Comparison of ENCODE assay signal across 8 mouse cellular contexts in the genomic region with DNA sequence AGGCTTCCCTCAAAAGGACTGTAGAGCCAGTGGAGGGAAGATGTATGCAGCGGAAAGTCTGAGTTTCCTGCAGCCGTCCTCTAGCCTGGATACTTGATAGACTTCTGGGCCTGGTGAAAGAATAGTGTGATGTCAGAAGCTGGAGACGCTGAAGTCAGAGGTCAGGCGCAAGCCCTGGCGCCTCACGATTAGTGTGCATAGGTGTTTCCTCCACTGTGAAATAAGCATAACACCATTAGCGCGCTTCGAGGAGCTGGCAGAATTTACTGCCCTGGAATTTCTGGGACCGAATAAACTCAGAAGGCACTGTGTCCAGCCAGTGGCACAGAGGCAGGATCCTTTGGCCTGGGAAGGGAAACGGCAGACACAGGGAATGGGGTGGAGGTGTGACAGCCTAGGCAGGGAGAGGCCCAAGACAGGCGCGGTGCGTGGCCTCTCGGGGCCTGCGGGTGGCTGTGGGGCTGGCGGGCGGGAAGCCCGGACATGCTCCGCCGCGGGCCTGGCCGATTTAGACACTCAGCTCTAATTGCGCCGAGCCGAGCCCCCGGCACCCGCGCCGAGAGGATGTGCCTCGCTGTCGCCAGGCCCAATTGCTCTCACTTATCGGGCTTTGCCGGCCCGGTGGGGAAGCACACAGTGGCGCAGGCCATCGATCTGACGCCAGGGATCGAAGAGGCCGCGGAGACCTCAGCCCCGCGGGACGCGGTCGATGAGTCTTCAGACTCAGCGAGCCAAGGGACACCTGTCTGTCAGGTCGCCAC.
DNase-seq lines count a peak whose midpoint lies in the region; ATAC-seq and TF ChIP-seq lines count a peak whose summit lies in the region.

No protein-coding gene starts in this region.

- H3K36me3 ChIP-seq in kidney, embryonic 14.5 days (ENCODE audit: control insufficient read depth, insufficient read depth, low read length), result no peaks in the 10 kb centered on the region
- no peaks in the 10 kb centered on the region for H3K36me3 ChIP-seq in kidney, adult 2 months (ENCODE audit: control insufficient read depth, insufficient read depth, low read length)
- no peaks in the 10 kb centered on the region for H3K36me3 ChIP-seq in forebrain, embryonic 11.5 days (ENCODE audit: control insufficient read depth, insufficient read depth, low read length)
- H3K36me3 ChIP-seq in intestine, embryonic 15.5 days, result no peaks in the 10 kb centered on the region
- H3K36me3 ChIP-seq in neural tube, embryonic 12.5 days, result no peaks in the 10 kb centered on the region

- H3K9me3 ChIP-seq in kidney, embryonic 14.5 days (ENCODE audit: control insufficient read depth, low read length), result no peaks in the 10 kb centered on the region
- no peaks in the 10 kb centered on the region for H3K9me3 ChIP-seq in forebrain, embryonic 11.5 days (ENCODE audit: control insufficient read depth, low read length)
- H3K9me3 ChIP-seq in intestine, embryonic 15.5 days, result no peaks in the 10 kb centered on the region
- no peaks in the 10 kb centered on the region for H3K9me3 ChIP-seq in neural tube, embryonic 12.5 days

- peak overlapping the region; percentile 87 for H3K4me2 ChIP-seq in kidney, embryonic 14.5 days (replicated peaks; ENCODE audit: low read depth, low read length)
- H3K4me2 ChIP-seq in forebrain, embryonic 11.5 days (ENCODE audit: low read depth, low read length, severe bottlenecking), result peak overlapping the region; percentile 89
- H3K4me2 ChIP-seq in intestine, embryonic 15.5 days (replicated peaks), result peak overlapping the region; percentile 80
- peak overlapping the region; percentile 87 for H3K4me2 ChIP-seq in neural tube, embryonic 12.5 days (replicated peaks)

- no peak for TF ChIP-seq POLR2A in kidney, adult 2 months (IDR thresholded peaks at IDR 0.05; ENCODE audit: low read depth, low read length)

- peak; percentile 60; the same call in 1 of the 2 replicates for ATAC-seq in kidney, embryonic 14.5 days (ENCODE audit: low FRiP score, low TSS enrichment)
- peak; percentile 39 for ATAC-seq in forebrain, embryonic 11.5 days (replicated peaks; ENCODE audit: low FRiP score)
- 0 out of 2 replicates have a peak, but pooled peaks have one; percentile 41 for ATAC-seq in intestine, embryonic 15.5 days
- peak; percentile 53; the same call in 1 of the 2 replicates for ATAC-seq in neural tube, embryonic 12.5 days (ENCODE audit: low FRiP score, low read depth)
- ATAC-seq in inflammation-experienced regulatory T-cells, adult 6 months, result no peak

- peak overlapping the region; percentile 42; the same call in 1 of the 2 replicates for H3K9ac ChIP-seq in kidney, embryonic 14.5 days (ENCODE audit: low read depth, low read length)
- H3K9ac ChIP-seq in forebrain, embryonic 11.5 days (ENCODE audit: low read length), result peak overlapping the region; percentile 57
- H3K9ac ChIP-seq in intestine, embryonic 15.5 days, result peak overlapping the region; percentile 22
- peak overlapping the region; percentile 59 for H3K9ac ChIP-seq in neural tube, embryonic 12.5 days

- H3K4me3 ChIP-seq in kidney, embryonic 14.5 days (ENCODE audit: low read length), result peak overlapping the region; percentile 38
- H3K4me3 ChIP-seq in kidney, adult 2 months (ENCODE audit: insufficient read depth, low read depth, low read length), result no peak overlapping the region
- peak overlapping the region; percentile 36 for H3K4me3 ChIP-seq in forebrain, embryonic 11.5 days (ENCODE audit: low read depth, low read length)
- H3K4me3 ChIP-seq in intestine, embryonic 15.5 days (replicated peaks), result peak overlapping the region; percentile 36
- H3K4me3 ChIP-seq in neural tube, embryonic 12.5 days, result peak overlapping the region; percentile 35

- H3K27ac ChIP-seq in kidney, embryonic 14.5 days (ENCODE audit: low read depth, low read length), result no peak overlapping the region
- H3K27ac ChIP-seq in kidney, adult 2 months (ENCODE audit: insufficient read depth, low read depth, low read length), result no peak overlapping the region
- H3K27ac ChIP-seq in forebrain, embryonic 11.5 days (ENCODE audit: low read depth, low read length), result no peak overlapping the region
- H3K27ac ChIP-seq in intestine, embryonic 15.5 days, result no peak overlapping the region
- H3K27ac ChIP-seq in neural tube, embryonic 12.5 days, result no peak overlapping the region

- no peak for TF ChIP-seq CTCF in kidney, adult 2 months (conservative IDR thresholded peaks at IDR 0.05; ENCODE audit: insufficient read depth, insufficient read length, low read depth, low read length)

- no peak for DNase-seq in kidney, adult 2 months
- peak; percentile 4 to 8 for DNase-seq in adrenal gland, postnatal 36 days
- DNase-seq in forebrain, embryonic 11.5 days (ENCODE audit: low spot score), result peak; percentile 74
- DNase-seq in spleen, postnatal 10 days (ENCODE audit: low spot score in 2 of 2), result no peak

- H3K4me1 ChIP-seq in kidney, embryonic 14.5 days (ENCODE audit: control insufficient read depth, insufficient read depth, low read length), result no peaks in the 10 kb centered on the region
- H3K4me1 ChIP-seq in kidney, adult 2 months (ENCODE audit: control insufficient read depth, insufficient read depth, low read length), result no peaks in the 10 kb centered on the region
- H3K4me1 ChIP-seq in forebrain, embryonic 11.5 days (replicated peaks; ENCODE audit: control insufficient read depth, insufficient read depth, low read length), result peaks cover 7% of the 10 kb centered on the region
- peaks cover 10% of the 10 kb centered on the region; the same call in 1 of the 2 replicates for H3K4me1 ChIP-seq in intestine, embryonic 15.5 days (replicated peaks)
- peaks cover 11% of the 10 kb centered on the region; the same call in 1 of the 2 replicates for H3K4me1 ChIP-seq in neural tube, embryonic 12.5 days

- peaks cover 18% of the 10 kb centered on the region; the same call in 1 of the 2 replicates for H3K27me3 ChIP-seq in kidney, embryonic 14.5 days (ENCODE audit: control insufficient read depth, insufficient read depth, low read length)
- no peaks in the 10 kb centered on the region for H3K27me3 ChIP-seq in kidney, adult 2 months (replicated peaks; ENCODE audit: control insufficient read depth, insufficient read depth, low read length)
- H3K27me3 ChIP-seq in forebrain, embryonic 11.5 days (ENCODE audit: control insufficient read depth, insufficient read depth, low read length), result peaks cover 4% of the 10 kb centered on the region
- H3K27me3 ChIP-seq in intestine, embryonic 15.5 days (replicated peaks), result peaks cover 11% of the 10 kb centered on the region
- no peaks in the 10 kb centered on the region; the same call in 1 of the 2 replicates for H3K27me3 ChIP-seq in neural tube, embryonic 12.5 days (replicated peaks)

- 3% methylated on average over 40 of the region's 48 CpGs for WGBS in kidney, embryonic 14.5 days
- WGBS in kidney, adult 2 months, result 4% methylated on average over 48 of the region's 48 CpGs
- 6% methylated on average over 45 of the region's 48 CpGs for WGBS in forebrain, embryonic 11.5 days
- WGBS in intestine, embryonic 15.5 days, result 5% methylated on average over 48 of the region's 48 CpGs
- 1% methylated on average over 48 of the region's 48 CpGs for WGBS in neural tube, embryonic 12.5 days

Comparison
In these comparisons a context has a peak if more than half of its experiments do, and no peak if none do; other contexts are left out.
1. DNase-seq: peak in adrenal gland, postnatal 36 days (2 of 2) and forebrain, embryonic 11.5 days (single experiment); none in kidney, adult 2 months (single experiment) and spleen, postnatal 10 days (0 of 2).
2. Peak in every context shown above with its lines, with median percentiles within 50 percentile points of each other: H3K4me2 ChIP-seq and H3K9ac ChIP-seq.